Mouse (Mus musculus): ENCODE measurements around the gene Igsf8.

- TF ChIP-seq CTCF (IDR thresholded peaks at IDR 0.05; ENCODE audit: extremely low read depth, insufficient read length, insufficient replicate concordance, low read depth, low read length) (no peak), POLR2A (IDR thresholded peaks at IDR 0.05; ENCODE audit: low read depth, low read length) (no peak)
Measured at GRCm38 (mm10) chr1:172261477-172262078, at the start of gene Igsf8.
